Mouse (Mus musculus) gastrocnemius, postnatal 36 days (tissue): ENCODE measurements around the gene Nmnat1. TPM values are rescaled to one million over a fixed set of nuclear protein-coding genes. Genes with fewer than 3 reads are reported as not detected.
"Not testable (repeated sequence)": the region's sequence is repeated elsewhere in the genome, so short reads cannot be mapped to it uniquely, and the experiment has no call there.

Source experiments
- DNase-seq, 2 experiments: peaks; one replicate each; pipeline ENCODE4 v3.0.0; 2022
- intact Hi-C: fragments of 180-260 bp; cut with DNase I; formaldehyde crosslinking; loops from one replicate; pipeline ENCODE4 v1.15.1; 2025
- total RNA-seq, 2 experiments: library from RNA; stranded (reverse); gene quantifications; 2 replicates each; pipeline ENCODE4 v1.2.3; 2021

The Nmnat1 gene
- total RNA-seq, 2 experiments from 2014 or later = 28.7 to 31.5 TPM

DNA sequence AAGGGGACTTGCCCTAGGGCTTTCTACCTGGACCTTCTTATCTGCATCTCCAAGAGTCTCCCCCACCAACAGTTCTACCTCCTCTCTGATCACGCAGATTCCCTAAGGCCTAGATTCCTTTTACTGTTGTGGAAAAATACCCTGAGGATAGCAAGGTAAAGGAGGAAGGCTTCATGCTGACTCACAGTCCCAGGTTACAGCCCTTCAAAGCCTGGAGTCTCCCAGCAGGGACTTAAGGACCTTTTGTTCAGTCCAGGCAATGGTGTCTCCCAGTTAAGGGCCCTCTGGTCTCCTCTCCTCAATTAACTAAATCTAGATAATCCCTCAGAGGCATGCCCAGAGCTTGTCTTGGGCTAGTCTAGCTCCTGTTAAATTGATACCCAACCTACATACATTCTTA, 38.7 kb downstream of the Nmnat1 start:
- intact Hi-C loops = no loop called here
- DNase-seq = no peak

DNA sequence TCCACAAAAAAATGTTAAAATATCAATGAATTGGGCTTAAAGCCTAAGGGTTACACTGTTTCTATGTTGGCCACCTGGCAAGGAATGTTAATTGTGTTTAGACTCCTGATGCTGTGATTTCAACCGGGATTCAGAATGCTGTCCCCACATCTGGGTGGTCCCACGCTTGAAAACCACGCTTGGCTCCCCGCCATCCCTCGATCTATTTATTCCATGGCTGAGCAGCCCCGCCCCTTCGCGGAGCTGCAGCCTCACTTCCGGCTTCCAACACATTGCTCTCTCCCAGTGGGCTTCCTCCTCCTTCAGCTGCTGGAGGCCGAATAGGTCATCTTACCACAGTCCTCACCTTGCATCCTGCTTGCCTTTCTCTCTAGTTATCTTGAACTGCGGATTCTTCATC, 39.1 kb downstream of the Nmnat1 start:
- intact Hi-C loops = no loop called here
- peak in 1 of 2 experiments; percentile 21 for DNase-seq

DNA sequence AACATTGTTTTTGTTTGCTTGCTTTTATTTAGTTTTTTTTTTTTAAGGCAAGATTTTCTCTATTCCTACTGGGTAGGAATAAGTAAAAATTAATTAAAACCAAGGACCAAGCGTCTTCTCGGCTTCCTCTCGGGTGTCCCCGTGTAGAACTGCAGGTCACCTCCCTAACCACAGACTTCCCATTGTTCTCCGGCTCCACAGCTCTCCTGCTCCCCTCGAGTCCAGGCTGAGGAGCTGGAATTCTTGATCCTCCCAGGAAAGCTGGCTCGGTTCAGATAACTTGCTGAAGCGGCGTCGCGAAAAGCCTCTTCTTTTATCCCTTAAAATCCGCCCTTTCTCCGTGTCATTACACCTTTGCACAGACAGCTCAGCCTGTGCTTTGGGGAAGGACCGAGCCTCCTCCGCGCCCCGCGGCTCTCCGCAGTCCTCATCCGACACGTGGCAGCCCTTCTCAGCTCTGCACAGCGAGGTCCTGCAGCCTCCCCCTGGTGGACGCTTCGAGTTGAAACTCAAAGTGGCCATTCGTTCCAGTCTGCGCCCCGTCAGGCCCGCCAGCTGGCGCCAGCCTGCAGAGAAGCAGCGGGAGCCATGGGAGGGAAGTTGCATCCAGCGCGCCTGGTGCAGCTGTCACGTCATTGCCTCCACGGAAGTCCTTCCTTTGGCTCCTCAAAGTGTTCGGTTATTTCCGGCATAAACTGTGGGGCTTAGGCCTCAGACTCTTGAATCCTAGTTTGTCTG, 39.9 kb downstream of the Nmnat1 start:
- peak; percentile 81 to 90 for DNase-seq
- intact Hi-C loops = loop anchor here (5.0 kb wide), 1 partner anchor 73 kb away; no protein-coding TSS in a partner anchor

DNA sequence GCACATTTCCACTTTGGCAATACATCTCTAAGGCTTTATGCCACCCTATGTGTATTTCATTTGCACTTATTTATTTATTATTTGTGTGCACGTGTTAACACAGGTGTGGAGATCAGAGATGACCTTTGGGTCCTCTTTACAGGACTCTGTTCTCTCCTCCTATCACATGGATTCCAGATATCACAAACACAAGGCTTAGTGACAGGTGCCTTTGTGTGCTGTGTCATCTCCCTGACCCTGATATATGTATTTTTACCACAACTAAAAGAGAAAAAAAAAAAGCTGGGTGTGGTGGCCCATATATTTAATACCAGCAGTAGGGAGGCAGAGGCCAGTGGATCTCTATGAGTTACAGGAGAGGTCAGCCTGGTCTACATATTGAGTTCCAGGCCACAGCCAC, 40.5 kb downstream of the Nmnat1 start:
- intact Hi-C loops = loop anchor here (5.0 kb wide), 1 partner anchor 72 kb away; no protein-coding TSS in a partner anchor

DNA sequence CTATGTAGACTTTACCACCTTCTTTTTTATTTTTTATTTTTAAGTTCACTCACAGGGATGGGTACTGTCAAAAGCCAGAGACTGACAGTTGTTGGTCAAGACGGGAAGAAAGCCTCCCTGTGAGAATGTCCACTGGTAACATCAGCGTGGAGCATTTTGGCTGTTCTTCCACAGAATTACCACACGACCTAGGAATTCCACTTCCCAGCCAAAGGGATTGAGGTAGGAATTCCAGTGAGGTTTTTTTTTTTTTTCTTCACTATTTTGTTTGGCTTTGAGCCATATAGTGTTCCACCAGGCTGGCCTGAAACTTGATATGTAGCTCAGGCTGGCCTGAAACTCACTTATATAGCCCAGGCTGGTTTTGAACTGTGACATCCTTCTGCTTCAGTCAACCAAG, 42.6 kb downstream of the Nmnat1 start:
- no peak for DNase-seq
- intact Hi-C loops = loop anchor here (5.0 kb wide), 1 partner anchor 70 kb away; no protein-coding TSS in a partner anchor

More for the DNA sequence above, 40.5 kb downstream of the Nmnat1 start:
- DNase-seq = no peak

DNA sequence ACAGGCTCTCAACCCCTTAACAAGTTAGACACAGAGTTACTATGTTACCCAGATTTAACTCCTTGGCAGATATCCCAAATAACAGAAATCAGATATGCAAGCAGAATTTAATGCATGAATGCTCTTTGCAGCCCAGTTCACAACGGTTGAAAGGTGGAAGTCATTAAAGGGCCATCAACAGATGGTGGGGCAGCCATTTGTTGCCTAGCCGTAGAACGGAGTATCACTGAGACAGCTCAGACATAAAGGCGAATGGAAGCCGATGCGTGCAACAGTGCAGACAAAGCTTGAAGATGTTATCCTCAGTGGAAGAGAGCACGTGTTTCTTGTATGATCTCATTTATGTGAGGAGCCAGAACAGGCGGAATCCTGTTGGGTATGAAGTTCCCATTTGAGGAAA, 44.4 kb downstream of the Nmnat1 start:
- intact Hi-C loops = loop anchor here (5.0 kb wide), 1 partner anchor 68 kb away; no protein-coding TSS in a partner anchor
- no peak for DNase-seq

DNA sequence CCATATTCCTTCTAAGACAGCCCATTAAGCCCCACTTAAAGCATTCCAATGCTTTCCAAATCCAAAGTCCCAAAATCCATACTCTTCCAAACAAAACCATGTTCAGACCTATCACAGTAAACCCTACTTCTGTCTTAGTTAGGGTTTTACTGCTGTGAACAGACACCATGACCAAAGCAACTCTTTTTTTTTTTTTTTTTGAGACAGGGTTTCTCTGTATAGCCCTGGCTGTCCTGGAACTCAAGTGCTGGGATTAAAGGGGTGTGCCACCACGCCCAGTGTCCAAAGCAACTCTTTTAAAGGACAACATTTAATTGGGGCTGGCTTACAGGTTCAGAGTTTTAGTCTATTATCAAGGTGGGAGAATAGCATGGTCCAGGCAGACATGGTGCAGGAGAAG, 53.1 kb downstream of the Nmnat1 start:
- intact Hi-C loops, DNase-seq: not testable (repeated sequence)

DNA sequence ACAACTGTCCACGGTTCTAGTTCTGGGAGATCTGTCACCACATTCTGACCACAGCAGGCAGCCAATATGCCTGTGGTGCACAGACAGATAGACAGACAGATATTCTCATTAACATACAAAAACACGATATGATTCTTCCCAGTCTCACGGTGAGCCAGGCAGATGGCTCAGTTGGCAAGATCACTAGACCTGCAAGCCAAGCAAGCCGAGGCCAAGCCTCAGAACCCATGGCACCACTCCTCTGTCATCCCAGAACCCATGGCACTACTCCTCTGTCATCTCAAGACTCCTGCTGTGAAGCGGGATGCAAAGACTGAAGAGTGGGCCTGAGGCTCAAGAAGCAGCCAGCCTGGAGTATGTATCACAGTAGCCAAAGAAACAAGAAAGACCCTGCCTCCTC, 55.4 kb downstream of the Nmnat1 start:
- intact Hi-C loops = no loop called here
- DNase-seq = no peak

DNA sequence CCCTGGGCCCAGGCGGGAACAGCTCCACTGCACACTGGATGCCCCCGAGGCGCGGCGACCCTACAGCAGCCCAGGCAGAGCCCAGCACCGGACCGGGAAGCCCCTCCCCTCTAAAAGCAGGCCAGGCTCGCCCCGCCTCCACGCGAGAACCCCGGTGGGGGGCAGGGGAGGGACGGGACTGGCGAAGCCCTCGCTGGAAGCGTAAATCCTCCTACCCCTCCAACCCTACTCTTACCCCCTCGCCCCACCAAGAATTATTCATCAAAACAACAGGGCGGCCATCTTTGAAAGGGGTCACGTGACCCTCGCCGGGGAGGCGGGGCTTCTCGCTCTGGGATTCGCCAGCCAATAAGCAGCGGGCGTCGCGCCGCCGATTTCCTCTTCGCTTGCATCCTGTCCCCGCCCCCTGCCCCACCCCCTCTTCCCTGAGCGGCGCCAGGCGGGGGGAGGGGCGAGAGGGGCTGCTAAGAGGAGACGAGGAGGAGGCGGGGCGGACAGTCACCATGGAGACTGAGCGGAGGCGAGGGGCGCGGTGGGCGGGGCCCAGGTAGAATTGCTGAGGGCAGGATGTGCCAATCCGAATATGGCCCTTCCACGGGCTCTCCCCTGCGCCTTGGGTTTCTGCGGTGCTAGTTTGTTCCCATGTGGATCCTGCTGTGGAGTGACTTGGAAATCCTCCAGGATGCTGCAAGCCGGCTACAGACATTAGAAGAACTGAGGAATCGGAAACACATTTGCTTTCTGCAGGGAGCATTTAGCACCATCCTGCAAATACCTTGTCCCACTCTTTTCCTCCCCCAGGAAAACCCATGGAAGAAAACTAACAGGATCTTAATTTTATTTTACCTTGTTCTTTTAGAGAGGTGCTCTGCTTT, 58.4 kb downstream of the Nmnat1 start, which contains the start of gene Ube4b:
Ube4b (minus strand) TSS at position 425 of the 875 bp plus-strand sequence.
- DNase-seq = peak; percentile 94
- intact Hi-C loops = no loop called here

DNA sequence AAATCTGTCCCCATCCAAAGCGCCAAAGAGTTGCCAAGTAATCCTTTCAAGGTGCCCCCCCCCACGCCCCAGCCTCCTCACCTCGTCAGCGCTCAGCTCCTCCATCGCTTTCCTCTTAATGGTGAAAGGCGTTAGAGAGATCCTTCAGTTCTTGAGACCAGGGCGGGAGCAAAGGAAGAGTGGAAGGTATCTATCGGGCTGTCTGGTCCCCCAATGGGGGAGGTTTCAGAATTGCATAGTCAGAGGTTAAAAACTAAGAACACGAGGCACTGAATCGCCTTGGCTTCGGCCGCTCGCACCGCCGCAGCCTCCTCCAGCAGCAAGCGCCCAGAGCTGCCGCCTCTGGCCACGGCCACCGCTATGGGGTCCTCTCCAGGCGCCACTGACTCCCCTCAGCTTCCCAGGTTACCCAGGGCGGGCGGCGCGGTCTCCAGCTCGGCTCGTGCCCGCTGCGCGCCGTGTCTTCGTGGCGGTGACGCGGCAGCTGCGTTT, 59.2 kb downstream of the Nmnat1 start:
- no peak for DNase-seq
- intact Hi-C loops = no loop called here

DNA sequence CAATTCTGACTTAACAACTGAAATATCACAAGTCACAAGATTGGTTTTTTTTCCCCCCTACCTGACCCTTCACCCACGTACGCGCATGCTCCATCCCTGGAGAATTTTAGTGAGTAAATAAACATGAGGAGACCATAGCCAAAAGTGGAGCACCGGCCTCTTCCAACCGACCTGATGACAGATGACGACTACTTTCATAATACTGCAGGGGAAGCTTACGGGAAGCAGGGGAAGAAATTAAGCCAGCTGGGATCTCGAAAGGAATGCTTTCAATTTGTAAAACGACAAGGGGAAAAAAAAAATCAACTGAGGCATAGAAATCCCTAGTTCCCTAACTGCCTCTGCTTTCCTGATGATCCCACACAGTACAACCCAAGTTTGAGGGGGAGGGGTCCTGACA, 60.2 kb downstream of the Nmnat1 start:
- no peak for DNase-seq

DNA sequence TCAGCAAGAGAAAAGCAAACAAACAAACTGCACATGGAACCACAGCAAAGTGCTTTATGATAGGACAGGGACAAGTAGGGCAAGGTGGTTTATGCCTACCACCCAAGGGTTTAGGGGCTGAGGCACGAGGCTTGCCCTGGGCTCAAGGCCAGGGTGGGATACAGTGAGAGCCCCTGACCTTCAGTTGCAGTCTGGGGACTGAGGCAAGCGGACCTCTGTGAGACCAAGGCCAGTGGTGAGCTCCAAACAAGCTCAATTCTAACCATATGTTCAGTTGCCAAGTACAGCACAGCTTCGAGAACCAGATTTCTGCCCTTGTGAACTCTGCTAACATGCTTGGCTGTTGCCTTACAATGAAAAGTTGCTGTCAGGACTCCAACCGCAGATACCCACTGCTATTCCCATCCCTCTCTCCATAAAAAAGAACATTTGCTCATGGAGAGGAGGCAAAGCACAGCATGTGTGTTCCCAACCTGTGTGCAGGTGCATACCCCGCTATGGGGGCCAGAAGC, 67.1 kb downstream of the Nmnat1 start:
- intact Hi-C loops = no loop called here
- no peak for DNase-seq

More for the DNA sequence above, 60.2 kb downstream of the Nmnat1 start:
- intact Hi-C loops = no loop called here

Other genes with a start within 250 kb of the Nmnat1 start
- 100 to 1,000 TPM; 259 to 283 TPM for gene Kif1b, start 177.5 kb downstream of the Nmnat1 start, total RNA-seq
- 10 to 100 TPM; 28.0 to 31.4 TPM for gene Ube4b, start 58.5 kb downstream of the Nmnat1 start, total RNA-seq
- 10 to 100 TPM; 15.3 to 18.7 TPM for gene Rbp7, start 30.2 kb downstream of the Nmnat1 start, total RNA-seq
- not detected for gene Tmem274, start 7.8 kb downstream of the Nmnat1 start, total RNA-seq
- 10 to 100 TPM; 10.7 to 14.2 TPM for gene Lzic, start within 50 bp of the Nmnat1 start, total RNA-seq
- 10 to 100 TPM; 22.7 to 24.4 TPM for gene Ctnnbip1, start 33.0 kb upstream of the Nmnat1 start, total RNA-seq
- gene Clstn1, start 101.3 kb upstream of the Nmnat1 start, total RNA-seq = 10 to 100 TPM; 23.6 to 28.3 TPM
- 1 to 10 TPM; 8.8 to 10.0 TPM for gene Pik3cd, start 217.4 kb upstream of the Nmnat1 start, total RNA-seq